Mouse (Mus musculus) ovary, postnatal 36 days (tissue): ENCODE measurements around the gene Olfr600.
"Not testable (repeated sequence)": the region's sequence is repeated elsewhere in the genome, so short reads cannot be mapped to it uniquely, and the experiment has no call there.

Source experiments
- DNase-seq: peaks from one replicate; pipeline ENCODE4 v3.0.0; 2022; ENCODE audit warnings: low spot score, mixed read lengths

The Olfr600 gene

DNA sequence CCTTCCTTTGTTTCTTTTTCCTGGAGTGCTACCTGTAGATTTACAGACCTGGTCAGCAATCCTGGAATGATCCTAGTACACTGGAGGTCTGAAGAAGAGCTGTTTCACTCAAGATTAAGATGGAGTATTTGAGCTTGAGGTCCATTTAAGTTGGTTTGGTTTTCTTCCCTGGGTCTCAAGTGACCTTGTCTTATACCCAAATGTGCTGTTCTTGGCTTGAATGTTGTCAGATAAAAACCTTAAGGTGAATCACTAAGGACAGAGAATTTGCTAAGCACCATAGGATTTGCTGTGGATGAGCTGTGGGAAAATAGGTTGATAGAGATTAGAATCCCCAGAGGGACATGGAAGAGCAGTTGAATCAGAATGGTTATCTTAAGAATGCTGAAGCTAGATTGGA lies at the start of gene Olfr600:
Olfr600 (minus strand) TSS at position 101 of the 400 bp plus-strand sequence.
- no peak for DNase-seq

DNA sequence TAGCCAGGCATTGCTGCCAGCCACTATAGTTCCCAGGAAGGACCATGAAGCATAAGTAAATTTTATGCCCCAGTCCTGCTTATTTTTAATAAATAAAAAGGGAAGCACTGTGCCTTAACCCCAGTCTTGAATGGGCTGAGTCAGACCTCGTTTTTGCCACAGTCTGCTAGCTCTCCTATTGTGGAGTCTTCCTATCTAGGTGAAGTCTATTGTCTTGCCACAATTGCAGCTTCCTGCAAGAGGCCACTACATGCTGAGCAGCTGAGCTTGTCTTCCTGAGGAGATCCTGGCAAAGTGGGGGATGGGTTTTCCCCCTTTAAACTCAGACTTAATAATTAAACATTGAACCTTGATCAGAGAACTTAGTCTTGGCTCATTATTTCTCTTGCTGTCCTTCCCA lies 49.5 kb upstream of the Olfr600 start:
- DNase-seq = no peak

DNA sequence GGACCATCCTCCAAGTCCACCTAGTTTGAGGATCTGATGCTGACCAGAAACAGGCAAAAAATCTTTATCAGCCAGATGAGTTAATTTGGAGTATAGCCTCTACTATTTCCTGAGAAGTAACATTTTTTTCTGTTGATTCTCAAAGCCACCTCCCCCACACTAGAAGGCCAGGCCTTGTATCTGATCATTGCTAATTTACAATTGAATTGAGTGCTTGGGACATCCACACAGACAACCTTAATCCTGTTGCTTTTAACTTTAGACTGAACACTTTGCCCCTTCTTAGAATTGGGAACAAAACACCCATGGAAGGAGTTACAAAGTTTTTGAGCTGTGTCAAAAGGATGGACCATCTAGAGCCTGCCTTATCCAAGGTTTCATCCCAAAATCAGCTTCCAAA lies 48.3 kb upstream of the Olfr600 start:
- no peak for DNase-seq

DNA sequence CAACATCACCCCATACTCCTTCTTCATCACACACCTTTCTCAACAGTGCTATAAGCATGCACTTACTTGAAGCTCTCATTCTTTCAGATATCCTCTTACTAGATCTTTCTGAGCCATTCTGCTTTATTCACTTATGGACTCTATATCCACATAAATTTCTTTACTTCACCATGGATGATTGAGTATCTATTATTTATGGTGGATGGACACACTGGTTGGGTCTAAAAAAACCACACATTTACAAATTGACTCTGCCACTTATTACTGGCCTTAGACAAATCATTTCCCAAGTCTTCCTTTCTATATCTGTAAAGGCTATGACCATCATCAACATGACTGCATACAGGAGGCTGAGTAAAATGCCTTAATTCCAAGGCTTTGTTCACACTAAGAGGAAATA lies 36.6 kb upstream of the Olfr600 start, which contains the start of gene Olfr603:
Olfr603 (minus strand) TSS at position 101 of the 400 bp plus-strand sequence.
- no peak for DNase-seq

DNA sequence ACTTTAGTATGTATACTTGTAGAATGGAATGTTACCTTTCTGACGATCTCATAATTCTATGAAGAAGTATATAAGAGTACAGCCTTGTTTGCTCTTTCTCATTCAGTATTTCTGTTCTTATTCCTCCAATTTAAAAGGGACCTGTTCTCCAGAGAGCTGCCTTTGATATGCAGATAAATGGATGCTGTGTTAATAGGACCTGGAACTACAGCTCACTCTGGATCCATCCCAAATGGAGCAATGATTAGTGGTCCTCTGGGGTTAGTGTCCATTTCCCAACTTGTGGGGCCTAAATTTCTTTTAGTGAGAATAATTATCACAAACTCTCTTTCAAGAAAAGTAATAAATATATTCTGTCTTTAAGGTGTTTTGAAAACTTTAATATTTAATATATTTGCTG lies 13.1 kb upstream of the Olfr600 start, which contains the start of gene Olfr601:
Olfr601 (minus strand) TSS at position 101 of the 400 bp plus-strand sequence.
- DNase-seq = no peak

DNA sequence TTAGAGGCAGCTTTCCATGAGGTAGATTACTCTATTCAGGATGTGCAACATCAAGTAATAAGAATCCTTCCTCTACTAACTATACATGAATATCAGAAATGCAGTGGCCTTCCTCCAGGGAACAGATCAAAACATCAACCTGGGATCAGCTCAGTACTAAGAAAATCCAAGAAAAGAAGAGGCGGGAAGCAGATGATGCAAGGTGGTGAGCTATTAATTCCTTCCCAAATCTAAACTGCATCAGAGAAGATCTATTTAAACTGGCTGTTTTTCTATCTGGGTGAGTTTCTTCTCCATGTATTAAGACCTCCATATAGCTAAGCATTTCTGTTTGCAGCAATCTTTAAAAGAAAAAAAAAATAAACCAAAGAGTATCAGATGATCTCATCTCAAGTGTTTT lies 13.9 kb downstream of the Olfr600 start, which contains the start of gene Olfr599:
Olfr599 (plus strand) TSS at position 301 of the 400 bp plus-strand sequence.
- DNase-seq = no peak

DNA sequence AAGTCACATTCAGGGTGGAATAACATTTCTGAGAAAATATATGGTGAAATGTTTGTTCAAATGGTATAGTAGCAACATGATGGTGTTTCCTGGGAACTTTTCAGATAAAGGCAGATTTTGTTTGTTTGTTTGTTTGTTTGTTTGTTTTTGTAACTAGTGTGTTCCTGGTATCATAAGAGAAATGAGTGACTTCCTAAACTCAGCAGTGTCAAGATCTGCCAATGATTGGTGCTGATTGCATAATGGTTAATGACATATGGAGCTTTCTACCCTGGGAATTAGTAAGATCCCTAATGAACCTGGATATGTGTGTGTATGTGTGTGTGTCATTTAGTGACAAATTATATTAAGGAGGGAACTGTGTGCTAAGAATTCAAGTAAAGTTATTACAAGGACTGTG lies 26.2 kb downstream of the Olfr600 start, which contains the start of gene Olfr598:
Olfr598 (plus strand) TSS at position 301 of the 400 bp plus-strand sequence.
- DNase-seq = no peak

DNA sequence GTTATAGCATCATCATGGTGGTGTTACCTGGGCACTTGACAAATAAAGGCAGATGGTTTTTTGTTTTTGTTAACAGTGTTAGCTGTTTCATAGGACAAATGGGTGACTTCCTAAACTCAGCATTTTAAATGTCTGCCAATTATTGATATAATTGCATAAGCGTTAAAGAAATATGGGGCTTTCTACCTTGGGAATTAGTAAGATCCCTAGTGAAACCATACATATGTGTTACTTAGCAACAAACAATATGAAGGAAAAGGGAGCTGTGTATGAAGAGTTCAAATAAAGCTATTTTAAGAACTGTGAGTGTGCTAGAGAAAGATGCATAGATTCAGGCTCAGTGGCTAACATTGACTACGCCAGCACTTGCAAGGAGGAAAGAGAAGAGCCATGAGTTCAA lies 33.5 kb downstream of the Olfr600 start, which contains the start of gene Olfr597:
Olfr597 (plus strand) TSS at position 301 of the 400 bp plus-strand sequence.
- not testable (repeated sequence) for DNase-seq

DNA sequence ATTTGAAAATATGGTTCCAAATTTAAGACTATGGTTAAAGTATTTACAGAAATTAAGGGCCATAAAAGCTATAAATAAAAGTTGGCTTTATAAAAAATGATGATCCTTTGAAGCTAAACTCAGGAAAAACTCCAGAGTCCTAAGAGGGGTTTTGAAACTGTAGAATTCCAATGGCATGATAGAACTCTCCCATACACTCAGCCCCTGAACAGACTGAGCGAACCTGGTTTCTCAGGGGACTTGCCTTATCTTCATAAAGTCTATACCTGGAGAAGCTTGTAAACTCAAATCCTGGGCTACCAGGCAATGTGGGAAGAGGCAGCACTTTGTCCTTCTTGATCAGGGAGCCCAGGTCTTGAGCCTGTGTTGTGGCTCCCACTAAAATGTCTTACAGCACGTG lies 44.1 kb downstream of the Olfr600 start, which contains the start of gene Olfr596:
Olfr596 (plus strand) TSS at position 301 of the 400 bp plus-strand sequence.
- not testable (repeated sequence) for DNase-seq
